Mouse (Mus musculus) CH12.LX (cell line): ENCODE measurements at regions not wholly inside any gene's neighbourhood (a gene's known extent, or its start where the extent isn't known, plus 50 kb on each side); places are given as distances from the start of the nearest gene placed in this dataset.

ENCODE experiments used
- DNase-seq: peaks from one replicate; pipeline ENCODE4 v3.0.0-alpha.2; 2013; ENCODE audit errors: extremely low read depth
- H3K27ac ChIP-seq: 2 replicates; pipeline ENCODE4 v1.5.1; 2012; ENCODE audit warnings: low read depth, mild to moderate bottlenecking, control low read depth, moderate library complexity; ENCODE audit not compliant: insufficient read depth
- H3K27me3 ChIP-seq: replicated peaks from 2 replicates; pipeline ENCODE3; 2012; ENCODE audit warnings: inconsistent platforms
- H3K36me3 ChIP-seq, 2 experiments: replicated peaks in 1 of 2; 2 replicates each; pipeline versions ENCODE3 to v1.6.1; 2012; ENCODE audit warnings: inconsistent platforms in 1 of 2, low read length in 1 of 2, mild to moderate bottlenecking in 1 of 2, mixed read lengths in 1 of 2, moderate library complexity in 1 of 2; ENCODE audit not compliant: control insufficient read depth in 1 of 2, insufficient read depth in 1 of 2
- H3K4me1 ChIP-seq, 2 experiments: 2 replicates each; pipeline ENCODE4 v1.6.1; 2012; ENCODE audit warnings: inconsistent platforms in 1 of 2, moderate library complexity in 1 of 2; ENCODE audit not compliant: insufficient read depth in 2 of 2, control insufficient read depth in 1 of 2
- H3K4me2 ChIP-seq: 2 replicates; pipeline ENCODE4 v1.6.1; 2012; ENCODE audit warnings: low read depth, mild to moderate bottlenecking, control low read depth; ENCODE audit not compliant: poor library complexity, insufficient read depth, severe bottlenecking
- H3K4me3 ChIP-seq, 3 experiments: fragments of 150-350 bp in 1 of 3; sonication (generic) in 1 of 3; replicated peaks in 1 of 3; 2 replicates each; pipeline versions ENCODE3 to v1.5.1; 2011 to 2012; ENCODE audit warnings: low read depth in 2 of 3, low read length in 2 of 3, mild to moderate bottlenecking in 2 of 3, moderate library complexity in 2 of 3, control low read depth in 1 of 3, improper control_type of control experiment in 1 of 3, inconsistent platforms in 1 of 3, mixed read lengths in 1 of 3; ENCODE audit not compliant: poor library complexity in 1 of 3
- H3K79me2 ChIP-seq: replicated peaks from 2 replicates; pipeline ENCODE4 v1.6.1; 2012; ENCODE audit warnings: mild to moderate bottlenecking, moderate library complexity; ENCODE audit not compliant: control insufficient read depth, poor library complexity, insufficient read depth, severe bottlenecking; ENCODE audit errors: extremely low read depth
- H3K9ac ChIP-seq: 2 replicates; pipeline ENCODE4 v1.6.1; 2012; ENCODE audit warnings: low read depth, mild to moderate bottlenecking, control low read depth, moderate library complexity; ENCODE audit not compliant: insufficient read depth
- H3K9me3 ChIP-seq: replicated peaks from 2 replicates; pipeline ENCODE3; 2012; ENCODE audit warnings: low read length, inconsistent platforms, mixed read lengths
- CHD1 ChIP-seq: IDR thresholded peaks from 2 replicates; pipeline ENCODE4 v1.6.1; 2012; ENCODE audit warnings: low read depth, low read length, improper control_type of control experiment, inconsistent platforms
- CHD2 ChIP-seq: IDR thresholded peaks from 2 replicates; pipeline ENCODE4 v1.6.1; 2011; ENCODE audit warnings: low read length, improper control_type of control experiment
- EP300 ChIP-seq: IDR thresholded peaks from 2 replicates; pipeline ENCODE4 v1.6.1; 2011; ENCODE audit warnings: low read length, improper control_type of control experiment
- GABPA ChIP-seq: IDR thresholded peaks from 2 replicates; pipeline ENCODE4 v1.6.1; 2012; ENCODE audit warnings: low read depth, low read length, improper control_type of control experiment, inconsistent platforms; ENCODE audit not compliant: insufficient replicate concordance
- HCFC1 ChIP-seq: IDR thresholded peaks from 2 replicates; pipeline ENCODE4 v1.6.1; 2012; ENCODE audit warnings: low read depth, mild to moderate bottlenecking, inconsistent platforms, low read length, improper control_type of control experiment
- JUND ChIP-seq: conservative IDR thresholded peaks from 2 replicates; pipeline ENCODE4 v1.6.1; 2011; ENCODE audit warnings: low read depth, low read length, improper control_type of control experiment
- KAT2A ChIP-seq: IDR thresholded peaks from 2 replicates; pipeline ENCODE4 v1.6.1; 2012; ENCODE audit warnings: low read length, improper control_type of control experiment, inconsistent platforms; ENCODE audit not compliant: insufficient replicate concordance
- MAFK ChIP-seq: IDR thresholded peaks from 2 replicates; pipeline ENCODE4 v1.6.1; 2011; ENCODE audit warnings: low read length, improper control_type of control experiment; ENCODE audit not compliant: insufficient replicate concordance
- MAX ChIP-seq: IDR thresholded peaks from 2 replicates; pipeline ENCODE4 v1.6.1; 2011; ENCODE audit warnings: low read length, improper control_type of control experiment
- MEF2A ChIP-seq: IDR thresholded peaks from 2 replicates; pipeline ENCODE4 v1.6.1; 2014; ENCODE audit warnings: low read depth, mild to moderate bottlenecking, inconsistent platforms, low read length, improper control_type of control experiment, borderline replicate concordance
- MXI1 ChIP-seq: IDR thresholded peaks from 2 replicates; pipeline ENCODE4 v1.6.1; 2011; ENCODE audit warnings: mild to moderate bottlenecking, low read depth, low read length, improper control_type of control experiment
- MYC ChIP-seq: IDR thresholded peaks from 2 replicates; pipeline ENCODE4 v1.6.1; 2011; ENCODE audit warnings: low read depth, mild to moderate bottlenecking, improper control_type of control experiment, low read length
- NELFE ChIP-seq: IDR thresholded peaks from 2 replicates; pipeline ENCODE4 v1.6.1; 2011; ENCODE audit warnings: low read depth, low read length, improper control_type of control experiment
- NRF1 ChIP-seq: IDR thresholded peaks from 2 replicates; pipeline ENCODE4 v1.6.1; 2014; ENCODE audit warnings: low read depth, mild to moderate bottlenecking, inconsistent platforms, low read length, improper control_type of control experiment, moderate library complexity
- PAX5 ChIP-seq: IDR thresholded peaks from 2 replicates; pipeline ENCODE4 v1.6.1; 2012; ENCODE audit warnings: low read length, inconsistent platforms, mixed read lengths
- POLR2AphosphoS2 ChIP-seq: IDR thresholded peaks from 2 replicates; pipeline ENCODE4 v1.6.1; 2011; ENCODE audit warnings: low read depth, low read length, improper control_type of control experiment
- RCOR1 ChIP-seq: conservative IDR thresholded peaks from 2 replicates; pipeline ENCODE4 v1.6.1; 2012; ENCODE audit warnings: low read depth, mild to moderate bottlenecking, inconsistent platforms, low read length, improper control_type of control experiment
- TBP ChIP-seq: conservative IDR thresholded peaks from 2 replicates; pipeline ENCODE4 v1.6.1; 2011; ENCODE audit warnings: low read depth, low read length, improper control_type of control experiment
- TCF12 ChIP-seq: IDR thresholded peaks from 2 replicates; pipeline ENCODE4 v1.6.1; 2014; ENCODE audit warnings: low read depth, mild to moderate bottlenecking, inconsistent platforms, low read length, improper control_type of control experiment
- USF1 ChIP-seq: IDR thresholded peaks from 2 replicates; pipeline ENCODE4 v1.6.1; 2014; ENCODE audit warnings: low read depth, mild to moderate bottlenecking, inconsistent platforms, low read length, improper control_type of control experiment
- ZKSCAN1 ChIP-seq: IDR thresholded peaks from 2 replicates; pipeline ENCODE4 v1.6.1; 2012; ENCODE audit warnings: low read depth, inconsistent platforms, low read length, improper control_type of control experiment, borderline replicate concordance
- ZNF384 ChIP-seq: IDR thresholded peaks from 2 replicates; pipeline ENCODE4 v1.6.1; 2012; ENCODE audit warnings: low read depth, low read length, improper control_type of control experiment, inconsistent platforms
- dilution Hi-C: fragments of 300-500 bp; cut with MboI; formaldehyde crosslinking; loops from 2 replicates; pipeline ENCODE4 v1.14.3; 2020; ENCODE audit warnings: low sequenced_read_pairs; ENCODE audit not compliant: extremely low pct_unique_long_range_greater_than_20kb, extremely low pct_ligation_motif_present
- in situ Hi-C: fragments of 300-500 bp; cut with MboI; formaldehyde crosslinking; loops from 3 replicates; pipeline ENCODE4 v1.14.3; 2019; ENCODE audit warnings: low sequenced_read_pairs, low pct_ligation_motif_present, low pct_unique_long_range_greater_than_20kb, mixed read lengths

DNA sequence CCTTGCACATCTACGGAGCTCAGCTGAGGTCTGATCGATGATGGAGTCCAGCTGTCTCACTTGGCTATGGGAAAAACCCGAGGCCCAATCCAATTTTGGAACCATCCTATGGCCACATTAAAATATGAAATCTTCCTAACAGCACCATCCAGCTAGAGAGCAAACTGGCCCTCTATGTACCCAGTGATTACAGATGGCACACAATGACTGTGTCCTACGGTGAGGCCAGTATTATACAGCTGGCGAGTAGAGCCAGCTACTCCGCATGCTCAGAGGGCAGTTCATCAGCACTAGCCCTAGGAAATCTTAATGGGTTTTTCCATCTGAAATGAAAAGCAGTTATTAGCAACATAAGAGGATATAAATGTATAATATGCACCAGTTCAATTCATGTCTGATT lies 194.3 kb downstream of the Htr7 start:
- Histone ChIP-seq H3K79me2 (no peaks in the 10 kb centered on the region), H3K4me2 (no peak overlapping the region), H3K9me3 (no peaks in the 10 kb centered on the region), H3K4me3 (no peak overlapping the region), H3K9ac (no peak overlapping the region), H3K4me1 (no peaks in the 10 kb centered on the region), H3K27ac (no peak overlapping the region), H3K36me3 (no peaks in the 10 kb centered on the region), H3K27me3 (no peaks in the 10 kb centered on the region)
- no peak for TF ChIP-seq ZKSCAN1
- TF ChIP-seq RCOR1: no peak
- TF ChIP-seq PAX5: no peak
- TF ChIP-seq EP300: no peak
- TF ChIP-seq CHD1: no peak
- TF ChIP-seq MAFK: no peak
- TF ChIP-seq MYC: no peak
- no peak for TF ChIP-seq TBP
- in situ Hi-C loops: no loop called here
- DNase-seq: no peak
- dilution Hi-C loops: no loop called here

- no peaks in the 10 kb centered on the region for H3K36me3 ChIP-seq
- dilution Hi-C loops (no loop called here), in situ Hi-C loops (no loop called here)
- no peaks in the 10 kb centered on the region for H3K79me2 ChIP-seq
- H3K4me3 ChIP-seq: no peak overlapping the region
- TF ChIP-seq HCFC1 (no peak), USF1 (no peak), KAT2A (no peak), MXI1 (no peak), MYC (no peak), NELFE (no peak), GABPA (no peak), MAX (no peak), CHD2 (no peak), TBP (no peak), MEF2A (no peak), TCF12 (no peak), EP300 (no peak), PAX5 (no peak), RCOR1 (no peak), JUND (no peak), POLR2AphosphoS2 (no peak), ZNF384 (no peak), NRF1 (no peak)
- no peak overlapping the region for H3K4me2 ChIP-seq
- no peak overlapping the region for H3K27ac ChIP-seq
- no peak overlapping the region for H3K9ac ChIP-seq
- no peaks in the 10 kb centered on the region for H3K27me3 ChIP-seq
- no peak for DNase-seq
- no peaks in the 10 kb centered on the region for H3K9me3 ChIP-seq
- H3K4me1 ChIP-seq: no peaks in the 10 kb centered on the region
Measured at GRCm38 (mm10) chr19:35861421-35861820, 195.9 kb downstream of the Htr7 start.
